Mouse (Mus musculus): ENCODE measurements at regions not wholly inside any gene's neighbourhood (a gene's known extent, or its start where the extent isn't known, plus 50 kb on each side); places are given as distances from the start of the nearest gene placed in this dataset.

DNA sequence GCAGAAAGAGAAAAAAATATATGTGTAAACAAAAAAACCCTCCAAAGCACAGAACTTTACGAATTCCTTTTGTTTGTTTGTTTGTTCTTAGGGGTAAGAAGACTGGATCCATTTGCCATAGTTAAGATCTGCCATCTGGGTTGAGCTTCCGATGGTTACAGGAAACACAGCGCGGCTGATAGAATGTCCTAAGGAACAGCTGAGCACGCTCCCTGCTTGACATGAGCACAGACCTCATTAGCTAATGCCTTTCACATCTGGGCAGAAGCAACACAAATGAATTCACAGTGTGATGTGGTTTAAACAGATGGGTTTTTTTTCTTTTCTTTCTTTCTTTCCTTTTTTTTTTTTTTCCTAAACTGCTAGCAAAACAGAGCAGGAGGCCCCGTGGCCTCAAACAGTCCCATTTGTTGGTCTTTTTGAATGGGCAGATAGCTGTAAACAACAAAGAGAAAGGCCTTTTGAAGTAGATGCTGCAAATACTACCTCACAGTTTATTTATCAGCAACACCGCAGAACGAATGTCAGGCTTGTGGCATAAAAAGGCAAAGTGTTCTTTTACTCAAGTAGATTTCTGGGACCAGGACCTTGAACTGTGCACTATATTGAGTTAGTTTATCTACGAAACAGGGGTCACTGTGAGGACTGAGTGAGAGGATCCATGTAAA is 61.0 kb upstream of the Raph1 start:
- no peak for DNase-seq (ENCODE audit: low spot score in 2 of 2)

DNA sequence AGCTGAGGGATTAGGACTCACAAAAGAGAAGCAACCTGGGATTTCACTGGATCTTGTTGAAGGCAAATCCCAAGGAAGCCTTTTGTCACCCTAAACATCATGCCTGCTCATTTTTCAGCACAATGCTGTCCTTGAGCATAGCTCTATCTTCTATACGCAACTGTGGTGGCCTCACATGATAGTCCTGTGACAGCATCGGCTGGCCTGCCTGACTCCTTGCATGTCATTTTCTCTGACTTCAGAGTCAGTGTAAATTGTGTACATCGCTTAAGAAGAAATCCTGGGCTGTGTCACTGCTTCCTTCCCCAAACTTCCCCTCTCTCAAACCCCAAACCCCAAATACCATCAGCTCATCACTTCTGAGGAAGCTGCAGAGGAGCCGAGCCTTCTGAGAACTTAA is 60.5 kb upstream of the Raph1 start:
- DNase-seq (ENCODE audit: low spot score in 2 of 2) = no peak

DNA sequence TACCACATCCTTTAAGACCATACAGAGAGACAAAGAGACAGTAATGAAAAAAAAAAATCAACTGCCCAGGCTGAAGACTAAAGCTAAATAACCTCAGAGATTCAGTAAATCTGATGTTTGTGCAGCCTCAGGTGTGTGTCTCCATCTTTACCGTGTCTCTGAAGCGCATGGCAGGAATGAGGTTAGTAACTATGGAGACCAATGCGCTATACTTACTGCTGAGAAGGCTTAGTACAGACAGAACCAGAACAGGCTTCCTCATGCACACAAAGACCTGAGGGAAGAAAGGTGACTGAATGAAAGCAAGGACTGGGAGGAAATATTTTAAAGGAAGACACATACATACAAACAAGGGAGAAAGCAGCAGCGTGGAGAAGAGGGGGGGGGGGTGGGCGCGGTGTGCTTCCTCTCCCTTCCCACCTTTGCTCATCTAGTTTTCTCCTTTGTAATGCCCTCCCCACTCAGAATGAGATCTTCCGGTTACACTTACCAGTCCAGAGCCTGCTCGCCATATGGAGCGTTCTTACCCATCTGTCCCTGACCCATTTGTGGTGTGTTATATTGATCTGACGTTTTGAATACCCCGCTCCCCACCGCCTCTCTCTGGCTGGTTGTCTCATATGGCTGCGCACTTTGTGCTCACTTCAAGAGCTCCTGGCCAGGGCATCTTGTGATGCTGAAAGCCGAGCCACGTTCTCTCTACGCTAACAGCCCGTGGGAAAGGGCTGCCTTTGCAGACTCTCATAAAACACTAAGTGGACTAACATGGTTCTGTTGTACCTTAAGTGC is 59.0 kb upstream of the Raph1 start:
- DNase-seq (ENCODE audit: low spot score in 2 of 2) = peak in 1 of 2 experiments; percentile 33

DNA sequence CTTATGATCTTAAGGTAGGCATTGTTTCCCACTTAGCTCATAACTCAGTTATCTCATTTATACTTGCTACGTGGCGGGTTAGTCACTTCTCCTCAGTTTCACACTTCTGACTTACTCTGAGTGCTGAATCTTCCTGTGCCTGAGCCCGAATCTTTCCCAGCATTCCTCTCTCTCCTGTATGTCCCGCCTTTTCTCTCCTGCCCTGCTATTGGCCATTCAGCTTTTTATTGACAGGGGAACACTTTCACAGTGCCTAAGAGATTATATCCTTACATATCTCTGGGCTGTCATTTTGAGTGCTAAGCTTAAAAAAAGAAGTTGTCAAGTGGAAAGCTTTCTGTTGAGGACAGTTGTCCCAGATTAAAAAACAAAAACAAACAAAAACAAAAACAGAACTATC is 57.3 kb upstream of the Raph1 start:
- no peak for DNase-seq (ENCODE audit: low spot score in 2 of 2)

DNA sequence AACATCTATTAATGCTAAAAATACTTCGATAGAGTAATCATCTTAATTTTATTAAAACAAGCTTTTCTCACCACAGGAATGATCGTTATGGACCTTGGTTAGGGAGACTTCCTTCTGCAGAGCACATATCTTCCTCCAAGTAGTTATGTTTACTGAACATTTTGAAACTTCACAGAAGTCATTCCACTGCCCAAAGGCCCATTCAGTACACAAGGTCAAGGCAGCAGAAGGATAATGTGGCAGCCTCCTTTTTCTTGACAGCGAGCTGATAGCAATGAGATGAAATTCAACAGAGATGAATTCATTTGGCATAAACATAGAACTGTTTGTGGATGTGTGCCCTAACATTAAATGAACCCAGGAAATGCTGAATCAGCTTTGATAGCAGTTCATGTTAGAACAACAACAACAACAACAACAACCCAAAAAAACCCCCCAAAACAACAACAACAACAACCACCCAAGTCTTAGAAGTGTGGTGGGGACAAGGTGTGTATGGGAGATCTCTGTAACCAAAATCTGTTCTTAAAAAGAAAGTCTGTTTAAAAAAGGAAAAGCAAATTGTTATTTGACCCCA is 56.6 kb upstream of the Raph1 start:
- DNase-seq (ENCODE audit: low spot score in 2 of 2) = no peak

DNA sequence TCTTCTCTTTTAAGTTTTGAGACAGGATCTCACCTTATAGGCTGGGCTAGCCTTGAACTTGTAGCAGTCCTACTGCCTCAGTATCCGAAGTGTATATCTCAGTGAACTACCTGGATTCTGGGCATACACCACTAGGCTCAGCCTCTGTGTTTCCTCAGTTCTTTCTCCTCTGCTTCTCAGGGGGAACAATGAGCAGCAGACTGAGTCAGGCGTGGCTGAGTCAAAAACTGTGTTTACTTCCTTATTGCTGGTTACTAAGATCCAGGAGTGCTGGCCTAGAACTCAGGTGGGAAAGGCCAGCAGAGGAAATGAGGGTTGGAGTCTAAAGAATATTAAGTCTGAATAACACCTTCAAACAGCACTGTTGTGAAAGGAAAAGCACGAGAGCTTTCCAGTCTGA is 54.9 kb upstream of the Raph1 start:
- DNase-seq (ENCODE audit: low spot score in 2 of 2) = no peak

DNA sequence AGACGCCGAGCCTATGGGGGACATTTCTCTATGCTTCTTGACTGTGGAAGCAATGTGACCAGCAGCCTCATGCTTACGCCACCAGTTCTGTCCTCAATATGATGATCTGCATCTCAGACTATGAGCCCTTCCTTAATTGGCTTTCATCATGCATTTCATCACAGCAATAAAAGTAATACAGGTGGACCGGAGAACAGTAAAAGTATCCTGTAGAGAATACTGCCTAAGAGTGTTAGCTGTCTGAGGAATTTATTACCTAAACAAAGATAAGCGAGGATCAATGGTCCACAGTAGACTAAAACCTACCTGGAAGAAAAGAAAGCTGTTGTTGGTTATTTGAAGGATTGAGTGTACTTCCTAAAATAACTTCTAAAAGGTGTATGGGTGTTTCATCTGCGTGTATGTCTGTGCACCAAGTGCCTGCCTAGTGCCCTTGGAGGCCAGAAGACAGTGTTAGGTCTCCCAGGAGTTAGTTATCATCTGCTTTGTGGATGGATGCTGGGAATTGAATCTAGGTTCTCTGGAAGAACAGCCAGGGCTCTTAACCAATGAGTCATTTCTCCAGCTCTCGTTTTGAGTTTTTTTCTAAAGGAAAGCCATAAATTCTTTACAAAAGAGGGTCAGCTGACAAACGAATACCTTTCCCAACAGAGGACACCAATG is 54.3 kb upstream of the Raph1 start:
- DNase-seq (ENCODE audit: low spot score in 2 of 2) = no peak

DNA sequence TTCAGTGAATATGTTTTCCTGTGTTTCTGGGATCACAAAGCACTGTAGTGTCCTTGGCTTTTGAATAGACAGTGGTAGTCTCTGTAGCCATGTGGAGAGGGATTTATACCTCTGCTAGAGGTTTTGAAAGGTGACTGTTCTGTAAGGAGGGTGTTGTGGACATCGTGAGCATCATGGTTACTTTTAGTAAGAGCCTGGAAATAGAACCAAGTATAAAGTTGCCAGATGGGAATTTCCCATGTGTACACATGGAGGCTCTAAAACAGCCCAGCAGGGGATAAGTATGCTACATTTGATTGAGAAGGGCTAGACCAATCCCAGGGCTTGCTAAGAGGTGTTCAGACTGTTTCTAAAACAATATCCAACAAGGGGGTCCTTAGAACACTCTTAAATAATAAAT is 51.5 kb upstream of the Raph1 start:
- no peak for DNase-seq (ENCODE audit: low spot score in 2 of 2)

DNA sequence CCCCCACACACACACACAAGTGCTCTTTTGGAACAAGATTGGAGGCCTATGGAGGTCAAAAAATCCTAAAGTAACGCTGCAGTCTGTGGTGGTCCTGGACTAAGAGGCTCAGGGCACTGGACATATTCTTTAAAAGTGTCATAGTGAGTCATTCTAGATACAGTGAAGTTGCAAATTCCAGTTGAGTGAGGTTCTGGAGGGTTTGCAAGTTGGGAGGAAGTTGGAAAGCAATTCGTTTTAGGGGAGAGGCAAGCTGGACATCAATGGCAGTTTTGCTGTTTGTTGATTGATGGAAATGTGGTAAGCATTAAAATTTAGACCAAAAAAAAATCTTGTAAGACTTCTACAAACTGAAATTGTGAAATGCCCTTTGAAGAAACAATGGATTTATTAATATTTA is 50.0 kb upstream of the Raph1 start:
- no peak for DNase-seq (ENCODE audit: low spot score in 2 of 2)
